Mouse (Mus musculus): Measurements from ENCODE around the gene Dop1b. TPM values are rescaled to one million over a fixed set of nuclear protein-coding genes. Genes with fewer than 3 reads are reported as not detected.
A peak's percentile ranks its signal among the peaks of the same experiment; 100 is the strongest.
"Not testable (repeated sequence)": the region's sequence is repeated elsewhere in the genome, so short reads cannot be mapped to it uniquely, and the experiment has no call there.

Dop1b gene
- 12.0 and 20.2 TPM in 2 replicates for polyA plus RNA-seq (2016; fragmentation: Nextera tagmentation; extraction: Ambion mirVana)

GRCm38 (mm10) chr16:93711411-93712188 is at the start of gene Dop1b:
Gene Dop1b, plus strand, starts transcription at chr16:93711904.
- peak; percentile 100 for DNase-seq (ENCODE audit: low spot score)
- Histone ChIP-seq H3K4me3 (peak within 1 kb of the TSS; percentile 82), H3K4me1 (replicated peaks) (peaks cover 23% of the 10 kb centered on the region), H3K27me3 (ENCODE audit: insufficient read depth, poor library complexity, severe bottlenecking) (peaks cover 38% of the 10 kb centered on the region), H3K9me3 (no peaks in the 10 kb centered on the region), H3K27ac (peak within 1 kb of the TSS; percentile 90), H3K36me3 (no peaks in the 10 kb centered on the region)
- WGBS = under 1% methylated on average over 77 of the region's 77 CpGs

- Histone ChIP-seq H3K36me3 (no peaks in the 10 kb centered on the region), H3K27ac (no peak overlapping the region), H3K4me1 (replicated peaks) (no peaks in the 10 kb centered on the region), H3K9me3 (peaks cover 22% of the 10 kb centered on the region), H3K4me3 (no peak overlapping the region), H3K27me3 (ENCODE audit: insufficient read depth, poor library complexity, severe bottlenecking) (no peaks in the 10 kb centered on the region)
- no peak for DNase-seq (ENCODE audit: low spot score)
Measured at GRCm38 (mm10) chr16:93667976-93668375, 43.7 kb upstream of the Dop1b start.

- Histone ChIP-seq H3K27me3 (ENCODE audit: insufficient read depth, poor library complexity, severe bottlenecking) (no peaks in the 10 kb centered on the region), H3K27ac (no peak overlapping the region), H3K4me3 (no peak overlapping the region), H3K36me3 (no peaks in the 10 kb centered on the region), H3K4me1 (replicated peaks) (no peaks in the 10 kb centered on the region), H3K9me3 (peaks cover 18% of the 10 kb centered on the region)
- no peak for DNase-seq (ENCODE audit: low spot score)
Measured at GRCm38 (mm10) chr16:93669521-93669920, 42.2 kb upstream of the Dop1b start.

- H3K27me3 ChIP-seq (ENCODE audit: insufficient read depth, poor library complexity, severe bottlenecking); H3K27ac ChIP-seq; H3K4me1 ChIP-seq (replicated peaks); DNase-seq (ENCODE audit: low spot score); H3K4me3 ChIP-seq; H3K36me3 ChIP-seq: not testable (repeated sequence)
- WGBS = 41% methylated on average over 4 of the region's 4 CpGs
- H3K9me3 ChIP-seq = peaks cover 18% of the 10 kb centered on the region
Measured at GRCm38 (mm10) chr16:93670466-93670865, 41.2 kb upstream of the Dop1b start.

- H3K9me3 ChIP-seq = peaks cover 18% of the 10 kb centered on the region
Measured at GRCm38 (mm10) chr16:93671064-93671463, 40.6 kb upstream of the Dop1b start.

GRCm38 (mm10) chr16:93676376-93676775 is 35.3 kb upstream of the Dop1b start:
- no peaks in the 10 kb centered on the region for H3K36me3 ChIP-seq
- no peaks in the 10 kb centered on the region for H3K9me3 ChIP-seq
- H3K27me3 ChIP-seq (ENCODE audit: insufficient read depth, poor library complexity, severe bottlenecking) = peaks cover 14% of the 10 kb centered on the region
- no peak overlapping the region for H3K27ac ChIP-seq
- H3K4me3 ChIP-seq = no peak overlapping the region
- H3K4me1 ChIP-seq (replicated peaks) = no peaks in the 10 kb centered on the region
- 87% methylated on average over 5 of the region's 5 CpGs for WGBS
- no peak for DNase-seq (ENCODE audit: low spot score)

More at GRCm38 (mm10) chr16:93671064-93671463, 40.6 kb upstream of the Dop1b start:
- Histone ChIP-seq H3K27ac (no peak overlapping the region), H3K27me3 (ENCODE audit: insufficient read depth, poor library complexity, severe bottlenecking) (no peaks in the 10 kb centered on the region), H3K4me3 (no peak overlapping the region), H3K4me1 (replicated peaks) (no peaks in the 10 kb centered on the region), H3K36me3 (no peaks in the 10 kb centered on the region)
- 93% methylated on average over 5 of the region's 5 CpGs for WGBS
- DNase-seq (ENCODE audit: low spot score) = no peak

GRCm38 (mm10) chr16:93678206-93678605 is 33.5 kb upstream of the Dop1b start:
- H3K27me3 ChIP-seq (ENCODE audit: insufficient read depth, poor library complexity, severe bottlenecking) = peaks cover 32% of the 10 kb centered on the region
- WGBS = 82% methylated on average over 4 of the region's 4 CpGs
- DNase-seq (ENCODE audit: low spot score) = no peak
- no peak overlapping the region for H3K27ac ChIP-seq
- H3K36me3 ChIP-seq = no peaks in the 10 kb centered on the region
- H3K4me3 ChIP-seq = no peak overlapping the region
- no peaks in the 10 kb centered on the region for H3K9me3 ChIP-seq
- H3K4me1 ChIP-seq (replicated peaks) = peaks cover 7% of the 10 kb centered on the region

GRCm38 (mm10) chr16:93679165-93679564 is 32.5 kb upstream of the Dop1b start:
- DNase-seq (ENCODE audit: low spot score) = no peak
- Histone ChIP-seq H3K27ac (no peak overlapping the region), H3K4me1 (replicated peaks) (peaks cover 15% of the 10 kb centered on the region), H3K9me3 (no peaks in the 10 kb centered on the region), H3K27me3 (ENCODE audit: insufficient read depth, poor library complexity, severe bottlenecking) (peaks cover 42% of the 10 kb centered on the region), H3K36me3 (no peaks in the 10 kb centered on the region), H3K4me3 (no peak overlapping the region)
- 66% methylated on average over 9 of the region's 9 CpGs for WGBS

- DNase-seq (ENCODE audit: low spot score) = no peak
- peaks cover 15% of the 10 kb centered on the region for H3K4me1 ChIP-seq (replicated peaks)
- 26% methylated on average over 13 of the region's 13 CpGs for WGBS
- peak overlapping the region; percentile 57; the same call in 1 of the 2 replicates for H3K4me3 ChIP-seq
- H3K36me3 ChIP-seq = no peaks in the 10 kb centered on the region
- no peak overlapping the region for H3K27ac ChIP-seq
- peaks cover 61% of the 10 kb centered on the region for H3K27me3 ChIP-seq (ENCODE audit: insufficient read depth, poor library complexity, severe bottlenecking)
- H3K9me3 ChIP-seq = no peaks in the 10 kb centered on the region
Measured at GRCm38 (mm10) chr16:93682156-93682688, 29.5 kb upstream of the Dop1b start.

GRCm38 (mm10) chr16:93682689-93683507 is 28.8 kb upstream of the Dop1b start, which contains the start of gene Cbr3:
Gene Cbr3, plus strand, starts transcription at chr16:93683215.
- peaks cover 61% of the 10 kb centered on the region for H3K27me3 ChIP-seq (ENCODE audit: insufficient read depth, poor library complexity, severe bottlenecking)
- DNase-seq (ENCODE audit: low spot score) = peak; percentile 66
- H3K9me3 ChIP-seq = no peaks in the 10 kb centered on the region
- peaks cover 15% of the 10 kb centered on the region for H3K4me1 ChIP-seq (replicated peaks)
- WGBS = under 1% methylated on average over 63 of the region's 63 CpGs
- peak within 1 kb of the TSS; percentile 57 for H3K4me3 ChIP-seq
- H3K27ac ChIP-seq = peak within 1 kb of the TSS; percentile 16; the same call in 1 of the 2 replicates
- H3K36me3 ChIP-seq = no peaks in the 10 kb centered on the region

- no peaks in the 10 kb centered on the region for H3K9me3 ChIP-seq
- WGBS = under 1% methylated on average over 53 of the region's 53 CpGs
- peaks cover 15% of the 10 kb centered on the region for H3K4me1 ChIP-seq (replicated peaks)
- H3K4me3 ChIP-seq = peak overlapping the region; percentile 57
- no peaks in the 10 kb centered on the region for H3K36me3 ChIP-seq
- H3K27me3 ChIP-seq (ENCODE audit: insufficient read depth, poor library complexity, severe bottlenecking) = peaks cover 61% of the 10 kb centered on the region
- peak overlapping the region; percentile 16; the same call in 1 of the 2 replicates for H3K27ac ChIP-seq
- peak; percentile 45 for DNase-seq (ENCODE audit: low spot score)
Measured at GRCm38 (mm10) chr16:93683508-93684236, 28.0 kb upstream of the Dop1b start.

- DNase-seq (ENCODE audit: low spot score) = no peak
- Histone ChIP-seq H3K4me1 (replicated peaks) (peaks cover 15% of the 10 kb centered on the region), H3K27me3 (ENCODE audit: insufficient read depth, poor library complexity, severe bottlenecking) (peaks cover 61% of the 10 kb centered on the region), H3K9me3 (no peaks in the 10 kb centered on the region), H3K4me3 (0 out of 2 replicates have a peak overlapping the region, but pooled peaks have one; percentile 57), H3K36me3 (no peaks in the 10 kb centered on the region), H3K27ac (no peak overlapping the region)
- 29% methylated on average over 7 of the region's 7 CpGs for WGBS
Measured at GRCm38 (mm10) chr16:93684441-93684840, 27.3 kb upstream of the Dop1b start.

All from hindbrain, embryonic 10.5 days (tissue).